Mouse (Mus musculus) midbrain, embryonic 13.5 days (tissue): ENCODE measurements at regions not wholly inside any gene's neighbourhood (a gene's known extent, or its start where the extent isn't known, plus 50 kb on each side); places are given as distances from the start of the nearest gene placed in this dataset.
A peak's percentile ranks its signal among the peaks of the same experiment; 100 is the strongest.

Experiments
- ATAC-seq: fragments of 200-750 bp; cut with Nextera tagmentation; 2 replicates; pipeline ENCODE4 v1.8.0; 2017; ENCODE audit warnings: mild to moderate bottlenecking, moderate TSS enrichment, moderate library complexity
- H3K27ac ChIP-seq: fragments of 300-500 bp; sonication (generic); 2 replicates; pipeline ENCODE4 v1.5.1; 2015; ENCODE audit warnings: inconsistent platforms, mild to moderate bottlenecking, moderate library complexity
- H3K27me3 ChIP-seq: fragments of 300-500 bp; sonication (generic); 2 replicates; pipeline ENCODE4 v1.6.1; 2015; ENCODE audit warnings: mild to moderate bottlenecking, inconsistent platforms
- H3K36me3 ChIP-seq: fragments of 300-500 bp; sonication (generic); 2 replicates; pipeline ENCODE4 v1.6.1; 2015; ENCODE audit warnings: mild to moderate bottlenecking, inconsistent platforms
- H3K4me1 ChIP-seq: fragments of 300-500 bp; sonication (generic); replicated peaks from 2 replicates; pipeline ENCODE4 v1.6.1; 2015; ENCODE audit warnings: inconsistent platforms
- H3K4me2 ChIP-seq: fragments of 300-500 bp; sonication (generic); replicated peaks from 2 replicates; pipeline ENCODE4 v1.6.1; 2015; ENCODE audit warnings: moderate library complexity, mild to moderate bottlenecking, inconsistent platforms
- H3K4me3 ChIP-seq: fragments of 300-500 bp; sonication (generic); replicated peaks from 2 replicates; pipeline ENCODE4 v1.5.1; 2015; ENCODE audit warnings: mild to moderate bottlenecking, inconsistent platforms
- H3K9ac ChIP-seq: fragments of 300-500 bp; sonication (generic); replicated peaks from 2 replicates; pipeline ENCODE4 v1.6.1; 2015; ENCODE audit warnings: mild to moderate bottlenecking, inconsistent platforms
- H3K9me3 ChIP-seq: fragments of 300-500 bp; sonication (generic); 2 replicates; pipeline ENCODE4 v1.6.1; 2016; ENCODE audit warnings: mild to moderate bottlenecking, inconsistent platforms
- WGBS: fragments of 180-500 bp; shearing (Covaris S2); methylation state at CpG from one replicate; pipeline ENCODE4 v1.1.7; 2015; 5-methylcytosine and 5-hydroxymethylcytosine counted together

DNA sequence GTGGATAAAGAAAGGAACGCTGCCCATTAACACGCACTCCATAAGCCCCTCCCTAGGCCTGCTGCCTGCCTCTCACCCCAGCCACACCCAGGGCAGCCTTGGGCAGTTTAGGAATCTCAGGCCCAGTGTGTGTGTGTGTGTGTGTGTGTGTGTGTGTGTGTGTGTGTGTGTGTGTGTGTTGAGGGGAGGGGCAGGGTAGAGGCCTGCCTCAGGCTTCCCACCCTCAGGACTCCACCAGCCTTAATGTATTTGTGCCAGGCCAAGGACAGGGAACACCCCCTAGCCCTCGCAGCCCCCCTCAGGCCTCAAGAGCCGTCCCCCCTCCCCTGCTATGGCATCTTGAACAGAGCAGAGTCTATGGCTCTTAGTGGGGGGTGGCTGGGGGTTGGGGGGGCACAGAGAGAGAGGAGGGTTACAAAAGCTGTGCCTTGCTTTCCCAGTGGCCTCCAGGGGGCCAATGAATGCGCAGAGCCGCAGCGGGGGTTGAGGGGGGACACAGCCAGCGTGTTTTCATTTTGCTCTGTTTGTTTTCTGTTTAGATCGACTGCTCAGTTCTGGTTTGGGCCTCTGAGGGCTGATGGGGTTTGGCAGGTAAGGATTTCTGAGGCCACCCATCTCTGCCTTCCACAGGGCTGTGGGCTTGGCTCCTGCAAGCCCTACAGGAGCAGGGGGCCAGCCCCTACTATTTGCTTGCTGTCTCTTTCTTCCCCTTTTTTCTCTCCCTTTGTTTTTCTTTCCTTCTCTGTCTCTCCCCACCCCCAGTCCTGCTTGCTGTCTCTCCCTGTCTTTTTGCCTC, 131.8 kb downstream of the Pja1 start:
- Histone ChIP-seq H3K27ac (no peak overlapping the region), H3K4me3 (no peak overlapping the region), H3K9me3 (no peaks in the 10 kb centered on the region), H3K4me1 (peaks cover 12% of the 10 kb centered on the region), H3K27me3 (peaks cover 44% of the 10 kb centered on the region; the same call in 1 of the 2 replicates), H3K4me2 (no peak overlapping the region), H3K36me3 (no peaks in the 10 kb centered on the region), H3K9ac (0 out of 2 replicates have a peak overlapping the region, but pooled peaks have one; percentile 32)
- WGBS, result 22% methylated on average over 7 of the region's 9 CpGs
- peak; percentile 71 for ATAC-seq

DNA sequence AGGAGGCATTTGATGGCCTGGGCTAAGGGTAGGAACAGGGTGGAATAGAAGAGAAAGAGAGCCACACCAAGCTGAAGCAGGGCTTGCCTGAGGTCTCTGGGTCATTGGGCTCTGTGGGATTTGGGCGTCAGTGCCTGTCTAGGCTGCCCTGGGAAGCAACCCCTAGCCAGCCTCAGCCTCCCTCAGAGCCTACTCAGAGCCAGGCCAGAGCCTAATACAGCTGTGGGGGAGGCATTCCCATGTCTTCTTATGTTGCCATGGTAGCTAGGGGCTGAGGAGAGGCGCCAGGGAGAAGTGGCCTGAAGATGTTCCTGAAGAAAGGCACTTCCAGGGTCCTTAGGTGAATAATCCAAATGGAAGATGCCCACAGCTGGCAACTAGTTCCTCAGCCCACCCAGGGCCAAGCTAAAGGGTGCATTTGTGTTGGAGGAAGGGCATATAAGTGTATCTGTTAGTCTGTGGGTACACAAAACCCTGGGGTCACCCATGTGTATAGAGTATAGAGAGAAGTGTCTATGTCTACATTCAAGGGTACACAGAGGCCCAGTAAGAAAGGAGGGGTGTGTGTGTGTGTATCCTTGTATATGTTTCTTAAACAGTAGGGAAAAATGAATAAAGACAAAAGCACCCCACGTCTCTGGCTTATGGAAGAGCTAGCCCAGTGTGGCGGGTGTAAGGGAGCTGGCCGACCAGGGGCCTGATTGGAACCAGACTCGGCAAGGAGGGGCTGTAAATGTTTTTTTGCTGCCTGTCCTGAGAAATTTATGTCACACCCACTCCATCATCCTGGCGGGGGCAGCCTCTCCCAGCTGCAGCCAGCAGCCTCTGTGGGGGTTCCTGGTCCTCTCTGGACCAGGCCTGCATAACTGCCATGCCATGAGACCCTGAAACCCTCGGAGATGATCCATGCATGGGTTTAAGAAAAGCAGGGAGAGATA, 134.2 kb downstream of the Pja1 start:
- 57% methylated on average over 8 of the region's 8 CpGs for WGBS
- H3K9me3 ChIP-seq, result no peaks in the 10 kb centered on the region
- no peak overlapping the region for H3K27ac ChIP-seq
- H3K27me3 ChIP-seq, result peaks cover 52% of the 10 kb centered on the region; the same call in 1 of the 2 replicates
- ATAC-seq, result peak; percentile 50; the same call in 1 of the 2 replicates
- H3K4me2 ChIP-seq, result no peak overlapping the region
- H3K4me1 ChIP-seq, result peaks cover 12% of the 10 kb centered on the region
- no peak overlapping the region for H3K9ac ChIP-seq
- H3K36me3 ChIP-seq, result no peaks in the 10 kb centered on the region
- no peak overlapping the region for H3K4me3 ChIP-seq

DNA sequence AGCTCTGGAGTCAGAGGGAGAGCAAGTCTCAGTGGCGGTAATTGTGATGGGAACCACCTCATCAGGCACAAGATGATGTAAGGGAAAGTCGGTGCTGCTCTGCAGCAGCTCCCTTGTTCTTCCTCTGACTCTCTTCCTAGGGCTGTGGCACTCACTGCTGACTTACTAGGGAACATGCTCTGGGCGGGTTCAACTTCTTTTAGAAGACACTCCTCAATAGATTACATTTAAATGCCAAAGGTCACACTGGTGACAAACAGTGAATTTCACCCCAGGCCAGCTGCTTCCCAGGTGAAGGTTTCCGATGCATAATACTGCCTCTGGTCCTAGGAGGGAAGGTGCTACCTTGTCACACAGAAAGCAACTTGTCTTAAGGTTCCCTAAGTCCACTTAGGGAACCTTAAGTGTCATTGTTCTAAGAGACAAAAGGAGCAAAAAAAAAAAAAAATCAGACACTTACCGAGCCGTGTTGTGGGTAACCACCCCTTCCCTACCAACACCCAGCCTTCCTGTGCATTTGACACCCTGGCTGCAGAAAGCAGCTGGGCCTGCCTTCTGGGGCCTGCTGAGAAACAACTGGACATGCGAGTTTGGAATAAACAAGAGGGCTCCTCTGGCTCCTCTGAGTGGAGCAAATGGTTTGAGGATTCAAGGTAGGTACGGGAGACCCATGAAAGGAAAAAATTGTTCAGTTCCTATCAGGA, 135.0 kb downstream of the Pja1 start:
- Histone ChIP-seq H3K27me3 (peaks cover 52% of the 10 kb centered on the region; the same call in 1 of the 2 replicates), H3K4me1 (peaks cover 16% of the 10 kb centered on the region), H3K4me2 (no peak overlapping the region), H3K9me3 (no peaks in the 10 kb centered on the region), H3K27ac (no peak overlapping the region), H3K36me3 (no peaks in the 10 kb centered on the region), H3K9ac (no peak overlapping the region), H3K4me3 (no peak overlapping the region)
- WGBS, result 48% methylated on average over 8 of the region's 8 CpGs
- ATAC-seq, result no peak

DNA sequence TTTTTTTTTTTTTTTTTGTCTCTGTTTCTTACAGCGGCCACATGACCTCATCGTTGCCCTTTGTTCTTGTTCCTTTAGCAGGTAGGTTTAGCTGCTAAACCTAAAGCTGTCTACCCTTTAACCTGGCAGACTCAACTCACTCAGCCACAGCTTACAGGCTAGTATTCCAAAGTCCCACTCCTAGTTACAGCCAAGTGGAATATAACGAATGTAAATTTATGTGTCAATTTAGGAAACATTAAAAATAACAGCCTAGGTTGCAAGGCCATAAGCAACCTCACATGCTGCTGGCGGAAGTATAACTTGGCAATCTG, 138.7 kb downstream of the Pja1 start:
- no peaks in the 10 kb centered on the region for H3K36me3 ChIP-seq
- peaks cover 10% of the 10 kb centered on the region for H3K4me1 ChIP-seq
- no peak overlapping the region for H3K9ac ChIP-seq
- H3K4me3 ChIP-seq, result no peak overlapping the region
- H3K9me3 ChIP-seq, result no peaks in the 10 kb centered on the region
- H3K27ac ChIP-seq, result peak overlapping the region; percentile 39; the same call in 1 of the 2 replicates
- peaks cover 61% of the 10 kb centered on the region; the same call in 1 of the 2 replicates for H3K27me3 ChIP-seq
- ATAC-seq, result no peak; the same call in 1 of the 2 replicates
- H3K4me2 ChIP-seq, result no peak overlapping the region
- WGBS, result 38% methylated on average over 4 of the region's 4 CpGs

DNA sequence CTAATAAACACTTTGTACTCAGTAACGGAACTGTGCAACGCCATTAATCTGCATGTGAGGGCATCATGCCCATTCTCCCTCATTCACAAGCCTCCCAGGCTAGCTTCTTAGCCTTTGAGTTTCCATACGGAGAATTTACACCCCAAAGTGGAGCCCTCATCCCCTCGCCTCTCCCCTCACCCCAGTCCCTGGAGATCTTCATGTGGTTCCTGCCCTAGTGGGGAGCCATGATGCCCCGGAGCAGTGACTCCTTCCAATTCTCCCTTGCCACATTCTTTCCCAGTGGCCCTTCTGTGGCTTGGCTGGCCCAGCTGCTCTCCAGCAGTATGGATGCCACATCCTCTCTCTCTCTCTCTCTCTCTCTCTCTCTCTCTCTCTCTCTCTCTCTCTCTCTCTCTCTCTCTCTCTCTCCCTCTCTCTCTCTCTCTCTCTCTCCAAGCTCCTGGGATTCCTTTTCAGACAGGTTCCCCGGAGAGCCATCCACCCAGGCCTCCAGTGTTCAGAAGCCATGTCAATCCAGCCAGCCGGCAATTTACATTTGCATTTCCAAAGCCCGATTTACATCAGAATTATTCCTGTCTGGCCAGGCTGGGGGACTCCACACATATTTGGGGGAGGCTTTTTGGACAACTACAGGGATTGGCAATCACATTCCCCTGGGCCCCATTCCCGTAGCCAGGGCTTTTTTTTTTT, 139.2 kb downstream of the Pja1 start:
- H3K36me3 ChIP-seq, result no peaks in the 10 kb centered on the region
- WGBS, result 37% methylated on average over 9 of the region's 9 CpGs
- ATAC-seq, result peak; percentile 68

DNA sequence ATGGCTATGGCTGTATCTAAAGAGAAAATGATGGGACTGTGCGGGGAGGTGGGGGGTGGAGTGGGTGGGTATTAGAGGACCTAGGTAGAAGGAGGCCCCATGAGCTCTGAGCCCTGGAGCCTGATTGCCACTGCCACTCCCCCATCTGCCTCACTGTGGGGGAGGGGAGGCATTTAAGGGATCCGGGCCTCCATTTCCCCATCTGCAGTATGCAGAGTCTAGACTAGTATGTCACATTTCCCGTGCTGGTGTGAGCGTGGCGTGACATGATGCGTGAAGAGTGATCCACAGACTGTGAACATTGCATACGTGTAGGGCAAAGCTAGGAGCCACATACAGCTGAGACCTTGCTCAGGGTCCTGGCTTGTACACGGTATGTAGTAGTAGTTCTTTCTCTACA, 140.7 kb downstream of the Pja1 start:
- Histone ChIP-seq H3K36me3 (no peaks in the 10 kb centered on the region), H3K9me3 (no peaks in the 10 kb centered on the region), H3K4me3 (no peak overlapping the region), H3K4me1 (peaks cover 11% of the 10 kb centered on the region; the same call in 1 of the 2 replicates), H3K27me3 (peaks cover 56% of the 10 kb centered on the region; the same call in 1 of the 2 replicates), H3K4me2 (no peak overlapping the region), H3K27ac (no peak overlapping the region), H3K9ac (no peak overlapping the region)
- 94% methylated on average over 8 of the region's 8 CpGs for WGBS
- ATAC-seq, result no peak

More for the DNA sequence above, 139.2 kb downstream of the Pja1 start:
- H3K4me2 ChIP-seq, result no peak overlapping the region
- H3K27ac ChIP-seq, result peak overlapping the region; percentile 62; the same call in 1 of the 2 replicates
- no peak overlapping the region for H3K4me3 ChIP-seq
- H3K4me1 ChIP-seq, result peaks cover 10% of the 10 kb centered on the region
- peaks cover 60% of the 10 kb centered on the region; the same call in 1 of the 2 replicates for H3K27me3 ChIP-seq
- no peak overlapping the region for H3K9ac ChIP-seq
- H3K9me3 ChIP-seq, result no peaks in the 10 kb centered on the region

DNA sequence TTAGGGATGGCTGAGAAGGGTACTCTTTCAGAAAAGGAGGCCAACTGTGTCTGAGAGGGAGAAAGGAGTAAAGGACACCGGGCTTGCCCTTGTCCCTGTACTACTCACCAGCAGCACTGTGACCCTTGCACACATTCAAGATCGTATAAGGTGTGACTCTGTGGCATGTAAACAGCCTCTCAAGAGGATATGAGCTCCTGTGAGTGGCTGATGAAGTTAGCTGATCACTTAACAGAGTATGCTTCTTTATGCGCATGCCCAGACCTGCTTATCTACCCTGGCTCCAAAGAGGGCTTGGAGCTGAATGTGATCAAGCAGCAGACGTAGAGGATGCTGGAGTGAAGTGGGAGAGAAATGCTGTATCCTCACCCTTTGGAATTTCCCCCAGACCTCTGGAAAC, 142.5 kb downstream of the Pja1 start:
- Histone ChIP-seq H3K27ac (no peak overlapping the region), H3K4me1 (peaks cover 14% of the 10 kb centered on the region; the same call in 1 of the 2 replicates), H3K4me3 (no peak overlapping the region), H3K9me3 (no peaks in the 10 kb centered on the region), H3K9ac (no peak overlapping the region), H3K27me3 (peaks cover 58% of the 10 kb centered on the region; the same call in 1 of the 2 replicates), H3K4me2 (no peak overlapping the region), H3K36me3 (no peaks in the 10 kb centered on the region)
- WGBS, result 73% methylated on average over 4 of the region's 4 CpGs
- ATAC-seq, result no peak

DNA sequence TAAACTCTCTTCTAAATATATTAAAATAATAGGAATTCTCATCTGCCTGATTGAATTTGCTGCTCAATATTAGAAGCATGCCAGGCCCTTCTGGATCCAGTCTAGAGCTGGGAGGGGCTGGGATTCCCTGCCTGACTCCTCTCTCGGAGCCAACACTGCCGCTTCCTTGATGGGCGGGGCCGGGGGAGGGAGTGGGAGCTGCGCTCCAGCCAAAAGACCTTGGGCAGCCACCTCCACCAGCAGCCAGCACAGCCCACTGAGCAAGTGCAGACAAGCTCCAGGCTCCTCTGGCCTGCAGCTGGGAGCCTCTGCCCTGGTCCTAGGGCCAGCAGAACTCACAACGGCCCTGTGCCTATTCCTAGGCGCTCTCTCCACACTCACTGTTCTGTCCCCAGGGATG, 144.9 kb downstream of the Pja1 start:
- Histone ChIP-seq H3K9ac (no peak overlapping the region), H3K27me3 (peaks cover 67% of the 10 kb centered on the region; the same call in 1 of the 2 replicates), H3K9me3 (no peaks in the 10 kb centered on the region), H3K36me3 (no peaks in the 10 kb centered on the region), H3K27ac (no peak overlapping the region), H3K4me1 (peaks cover 10% of the 10 kb centered on the region; the same call in 1 of the 2 replicates), H3K4me2 (no peak overlapping the region), H3K4me3 (no peak overlapping the region)
- ATAC-seq, result no peak
- WGBS, result 56% methylated on average over 7 of the region's 7 CpGs

DNA sequence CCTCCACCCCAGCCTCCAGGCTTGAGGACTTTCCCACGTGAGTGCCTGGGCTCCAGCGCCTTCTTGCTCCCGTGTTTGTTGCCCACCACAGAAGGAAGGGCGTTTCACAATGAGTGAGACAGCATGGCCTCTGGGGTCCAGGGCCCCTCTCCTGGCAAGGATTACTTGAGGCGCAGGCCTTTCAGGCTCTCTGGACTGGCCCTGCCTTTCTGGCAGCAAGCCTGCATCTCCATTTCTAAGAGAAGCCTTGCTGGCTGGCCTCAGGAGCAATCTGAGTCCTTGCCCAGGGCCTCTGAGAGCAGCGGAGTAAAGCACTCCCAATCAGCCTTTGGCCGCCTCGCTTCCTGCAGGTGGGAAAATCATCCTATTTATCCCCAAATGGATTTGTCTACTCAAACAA, 145.6 kb downstream of the Pja1 start:
- H3K27me3 ChIP-seq, result peaks cover 65% of the 10 kb centered on the region; the same call in 1 of the 2 replicates
- no peak overlapping the region for H3K4me2 ChIP-seq
- H3K36me3 ChIP-seq, result no peaks in the 10 kb centered on the region
- no peak overlapping the region for H3K4me3 ChIP-seq
- H3K4me1 ChIP-seq, result peaks cover 10% of the 10 kb centered on the region; the same call in 1 of the 2 replicates
- peak overlapping the region; percentile 39; the same call in 1 of the 2 replicates for H3K27ac ChIP-seq
- no peaks in the 10 kb centered on the region for H3K9me3 ChIP-seq
- 36% methylated on average over 8 of the region's 8 CpGs for WGBS
- peak; percentile 55; the same call in 1 of the 2 replicates for ATAC-seq
- H3K9ac ChIP-seq, result no peak overlapping the region

DNA sequence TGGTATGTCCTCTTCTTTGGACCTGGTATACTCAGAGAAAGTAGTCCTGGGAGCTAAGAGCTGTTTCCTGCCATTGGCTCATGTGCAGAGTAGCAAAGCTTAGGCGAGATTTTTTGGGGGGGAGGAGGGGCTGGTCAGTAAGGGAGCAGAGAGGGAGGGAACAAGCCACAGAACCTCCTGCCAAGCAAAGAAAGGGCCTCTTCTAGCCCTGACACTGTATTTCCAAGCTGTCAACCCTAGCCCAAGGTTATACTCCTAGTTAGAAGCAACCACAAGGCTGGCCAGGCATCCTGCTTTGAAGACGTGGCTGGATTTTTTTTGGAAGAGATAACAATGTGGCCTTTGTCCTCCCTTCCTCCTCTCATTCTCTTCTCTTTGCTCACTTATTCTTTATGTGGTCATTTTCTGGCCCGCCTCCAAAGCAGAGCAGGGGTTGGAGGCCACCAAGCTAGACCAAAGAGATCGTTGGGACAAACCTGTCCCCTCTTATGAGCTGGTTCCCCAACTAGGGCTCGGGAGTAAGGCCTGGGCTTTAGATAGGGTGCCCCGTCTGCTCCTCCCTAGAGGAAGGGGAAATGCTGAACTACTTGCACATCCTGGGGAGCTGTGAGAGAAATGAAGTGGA, 146.4 kb downstream of the Pja1 start:
- no peak overlapping the region for H3K4me3 ChIP-seq
- peaks cover 65% of the 10 kb centered on the region; the same call in 1 of the 2 replicates for H3K27me3 ChIP-seq
- WGBS, result 70% methylated on average over 6 of the region's 6 CpGs
- H3K36me3 ChIP-seq, result no peaks in the 10 kb centered on the region
- ATAC-seq, result no peak
- peaks cover 10% of the 10 kb centered on the region; the same call in 1 of the 2 replicates for H3K4me1 ChIP-seq
- 0 out of 2 replicates have a peak overlapping the region, but pooled peaks have one; percentile 39 for H3K27ac ChIP-seq
- H3K9ac ChIP-seq, result no peak overlapping the region
- no peaks in the 10 kb centered on the region for H3K9me3 ChIP-seq
- no peak overlapping the region for H3K4me2 ChIP-seq
